Mouse (Mus musculus) WW6 (cell line): ENCODE data around the gene Ap4m1.

Experiments
- DNase-seq: peaks from one replicate; pipeline ENCODE4 v3.0.0-alpha.2; 2013; ENCODE audit warnings: low read depth, low spot score

Gene Ap4m1

DNA sequence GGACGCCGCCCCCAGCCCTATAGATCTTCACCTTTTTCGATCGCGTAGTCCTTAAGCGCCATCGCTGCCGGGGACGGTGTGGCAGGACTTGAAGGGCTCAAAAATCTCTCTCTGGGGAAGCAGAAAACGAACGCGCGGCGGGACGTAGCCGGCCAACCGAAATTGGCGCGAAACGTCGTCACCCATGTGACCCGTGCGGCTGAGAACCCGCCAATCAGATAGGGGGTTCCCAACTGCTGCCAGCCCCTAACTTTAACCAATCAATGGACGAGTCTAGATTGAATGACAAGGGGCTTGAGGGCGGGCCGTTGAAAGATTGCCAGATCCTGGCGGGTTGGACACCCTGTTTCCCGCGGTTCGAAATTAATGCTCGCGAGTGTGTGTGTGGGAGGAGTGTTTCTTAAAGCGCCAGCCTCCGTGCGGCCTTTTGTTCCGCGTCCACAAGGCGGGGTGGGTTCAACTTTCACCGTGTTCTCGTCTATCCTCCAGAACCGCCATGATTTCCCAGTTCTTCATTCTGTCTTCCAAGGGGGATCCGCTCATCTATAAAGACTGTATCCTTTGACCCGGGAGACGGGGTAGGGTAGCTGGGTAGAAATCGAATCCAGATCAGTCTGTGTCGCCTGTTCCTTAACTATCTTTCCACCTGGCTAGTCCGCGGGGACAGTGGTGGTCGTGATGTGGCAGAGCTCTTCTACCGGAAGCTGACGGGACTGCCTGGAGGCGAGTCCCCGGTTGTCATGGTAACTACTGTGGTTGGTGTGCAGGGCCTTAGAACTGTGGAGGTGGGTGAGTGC is at the start of gene Ap4m1, which contains the start of gene Mcm7:
TSS of gene Ap4m1 (plus strand) at position 308 of the 797 bp plus-strand sequence.
TSS of gene Mcm7 (minus strand) at position 728 of the 797 bp plus-strand sequence.
- DNase-seq = peak; percentile 87

DNA sequence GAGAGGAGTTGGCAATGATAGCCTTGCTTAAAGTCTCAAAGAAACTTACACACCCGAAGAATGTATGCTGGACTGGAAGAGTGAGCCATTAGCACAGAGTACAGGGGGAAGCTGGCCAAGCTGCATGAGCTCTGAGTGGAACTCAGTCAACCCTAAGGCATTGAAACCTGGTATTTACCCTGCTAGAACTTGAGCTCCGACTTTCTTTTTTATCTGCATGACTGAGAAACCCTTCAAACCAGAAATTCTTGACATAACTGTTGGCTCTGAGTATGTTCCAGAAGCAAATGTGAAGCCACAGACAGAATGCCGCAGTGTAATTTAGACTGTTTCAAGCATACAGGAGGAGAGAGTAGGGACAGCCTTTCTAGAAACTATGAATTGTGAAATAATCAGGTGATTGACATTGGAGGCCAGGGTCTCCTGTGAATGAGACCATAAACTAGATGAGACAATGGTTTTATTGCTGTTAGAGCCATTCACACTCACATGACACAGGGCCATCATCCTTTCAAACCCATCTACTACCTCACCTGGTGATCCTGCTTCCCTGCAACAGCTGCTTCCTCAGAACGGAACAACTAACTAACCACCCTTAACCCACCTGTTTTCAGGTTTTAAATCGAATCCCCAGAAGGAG is 39.3 kb upstream of the Ap4m1 start:
- no peak for DNase-seq

DNA sequence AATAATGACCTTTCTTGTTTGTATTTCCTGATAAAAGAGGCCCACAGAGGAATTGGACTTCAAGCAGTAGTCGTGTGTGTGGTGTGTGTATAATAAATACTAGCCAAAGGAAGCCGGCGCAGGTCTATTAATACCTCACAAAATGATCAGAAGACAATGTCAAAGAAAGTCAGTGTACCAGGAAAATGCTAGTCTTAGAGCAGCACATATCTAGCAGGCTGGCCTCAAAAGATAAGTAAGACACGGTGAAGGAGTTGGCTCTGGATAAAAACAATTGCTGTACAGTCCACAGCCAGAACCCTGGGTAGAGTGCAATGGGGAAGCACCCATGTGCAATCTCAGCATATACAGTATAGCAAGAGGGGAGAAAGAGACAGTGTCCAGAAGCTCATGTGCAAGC is 34.5 kb upstream of the Ap4m1 start:
- no peak for DNase-seq

DNA sequence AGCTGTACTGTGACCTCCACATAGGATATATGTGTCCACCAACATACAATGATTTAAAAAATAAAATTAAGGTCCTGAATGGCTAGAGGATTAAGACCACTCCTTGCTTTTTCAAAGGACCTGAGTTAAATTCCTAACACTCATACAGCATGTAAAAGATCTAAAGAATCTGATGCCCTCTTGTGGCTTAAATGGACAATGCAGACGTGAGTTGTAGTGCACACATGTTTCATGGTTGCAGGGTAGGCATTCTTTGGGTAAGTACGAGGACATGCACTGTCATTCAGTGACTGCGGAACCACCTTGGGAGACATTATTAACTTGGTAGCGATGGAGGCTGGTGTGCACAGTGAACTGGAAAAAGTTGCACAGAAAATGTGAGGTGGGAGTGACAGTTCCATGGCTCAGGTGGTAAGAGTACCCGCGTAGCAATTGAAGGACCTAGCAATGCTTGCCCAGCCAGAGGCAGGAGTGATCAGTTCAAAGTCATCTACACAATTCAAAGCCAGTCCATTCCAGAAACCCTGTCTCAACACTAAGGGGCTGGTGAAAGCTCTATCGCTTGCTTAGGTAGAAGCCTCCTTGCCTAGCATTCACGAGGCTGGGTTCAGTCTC is 33.8 kb upstream of the Ap4m1 start:
- DNase-seq = no peak

DNA sequence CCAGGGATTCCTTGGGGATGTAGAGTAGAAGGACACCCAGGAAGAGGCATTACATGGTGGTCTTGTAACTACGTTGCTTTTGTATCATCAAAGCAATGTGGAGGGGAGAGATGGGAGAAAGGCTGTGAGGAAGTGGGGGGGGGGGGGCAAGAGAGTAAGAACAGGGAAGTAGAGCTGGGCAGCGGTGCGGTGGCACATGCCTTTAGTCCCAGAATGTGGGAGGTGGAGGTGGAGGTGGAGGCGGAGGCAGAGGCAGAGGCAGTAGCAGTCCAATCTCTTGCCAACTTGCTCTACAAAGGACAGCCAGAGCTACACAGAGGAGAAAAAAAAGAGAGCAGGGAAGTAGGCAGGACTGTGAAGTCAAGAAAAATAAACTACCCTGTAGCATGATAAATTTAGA is 33.2 kb upstream of the Ap4m1 start:
- DNase-seq = no peak

DNA sequence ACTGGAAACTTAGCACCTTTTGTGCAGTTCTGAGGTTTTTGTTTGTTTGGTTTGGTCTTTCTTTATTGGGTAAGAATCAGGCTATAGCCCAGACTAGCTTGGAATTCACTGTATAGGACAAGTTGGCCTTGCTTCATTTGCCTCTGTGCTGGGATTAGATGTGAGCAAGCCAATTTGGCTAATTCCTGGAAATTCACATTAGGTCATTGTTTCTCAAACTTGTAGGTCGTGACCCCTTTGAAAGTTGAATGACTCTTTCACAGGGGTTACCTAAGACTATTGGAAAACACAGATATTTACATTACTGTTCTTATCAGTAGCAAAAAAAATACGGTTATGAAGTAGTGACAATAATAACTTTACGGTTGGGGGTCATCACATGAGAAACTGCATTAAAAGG is 17.4 kb upstream of the Ap4m1 start:
- DNase-seq = no peak

DNA sequence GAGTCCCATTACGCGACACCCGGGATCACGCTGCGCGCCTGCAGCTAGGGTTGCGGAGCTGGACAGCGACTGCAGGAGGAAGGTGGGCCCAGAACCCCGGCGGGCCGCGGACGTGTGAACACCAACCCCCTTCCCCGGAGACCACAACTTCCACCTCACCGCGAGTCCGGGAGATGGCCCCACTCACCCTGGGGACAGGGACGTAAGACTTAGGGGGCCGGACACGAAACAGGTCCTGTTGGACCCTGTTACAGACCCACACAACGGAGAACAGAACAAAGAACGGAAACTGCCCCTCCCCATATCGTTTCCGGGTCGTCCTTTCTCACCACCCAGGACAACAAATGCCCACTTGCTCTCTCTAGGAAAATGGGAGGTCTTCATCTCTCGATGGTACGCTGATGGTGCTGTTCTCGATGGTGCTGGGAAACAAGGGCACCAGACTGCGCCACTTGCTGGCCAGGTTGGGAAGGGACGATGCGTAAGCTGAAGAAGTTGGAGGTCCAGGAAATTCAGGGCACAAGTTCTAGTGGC is 16.3 kb upstream of the Ap4m1 start, which contains the start of gene Zfp113:
TSS of gene Zfp113 (minus strand) at position 302 of the 534 bp plus-strand sequence.
- peak; percentile 85 for DNase-seq

DNA sequence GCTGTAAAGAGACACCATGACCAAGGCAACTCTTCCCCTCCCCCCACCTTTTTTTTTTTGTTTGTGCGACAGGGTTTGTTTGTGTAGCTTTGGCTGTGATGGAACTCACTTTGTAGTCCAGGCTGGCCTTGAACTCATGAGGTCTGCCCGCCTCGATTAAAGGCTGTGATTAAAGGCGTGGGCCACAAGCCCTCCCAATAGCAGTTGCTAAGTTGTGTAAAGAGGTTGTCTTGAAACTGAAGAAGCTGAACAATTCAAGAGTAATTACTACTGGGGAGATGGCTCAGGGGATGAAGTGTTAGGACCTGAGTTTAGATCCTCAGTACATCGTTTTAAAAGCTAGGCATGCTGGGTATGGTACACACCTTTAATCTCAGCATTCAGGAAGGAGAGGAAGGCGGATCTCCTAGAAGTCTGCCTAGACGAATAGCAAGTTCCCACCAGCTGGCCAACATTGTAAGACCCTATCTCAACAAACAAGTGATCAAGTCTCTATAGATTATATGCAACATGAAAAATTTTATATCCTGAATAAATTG is 11.5 kb upstream of the Ap4m1 start:
- no peak for DNase-seq

DNA sequence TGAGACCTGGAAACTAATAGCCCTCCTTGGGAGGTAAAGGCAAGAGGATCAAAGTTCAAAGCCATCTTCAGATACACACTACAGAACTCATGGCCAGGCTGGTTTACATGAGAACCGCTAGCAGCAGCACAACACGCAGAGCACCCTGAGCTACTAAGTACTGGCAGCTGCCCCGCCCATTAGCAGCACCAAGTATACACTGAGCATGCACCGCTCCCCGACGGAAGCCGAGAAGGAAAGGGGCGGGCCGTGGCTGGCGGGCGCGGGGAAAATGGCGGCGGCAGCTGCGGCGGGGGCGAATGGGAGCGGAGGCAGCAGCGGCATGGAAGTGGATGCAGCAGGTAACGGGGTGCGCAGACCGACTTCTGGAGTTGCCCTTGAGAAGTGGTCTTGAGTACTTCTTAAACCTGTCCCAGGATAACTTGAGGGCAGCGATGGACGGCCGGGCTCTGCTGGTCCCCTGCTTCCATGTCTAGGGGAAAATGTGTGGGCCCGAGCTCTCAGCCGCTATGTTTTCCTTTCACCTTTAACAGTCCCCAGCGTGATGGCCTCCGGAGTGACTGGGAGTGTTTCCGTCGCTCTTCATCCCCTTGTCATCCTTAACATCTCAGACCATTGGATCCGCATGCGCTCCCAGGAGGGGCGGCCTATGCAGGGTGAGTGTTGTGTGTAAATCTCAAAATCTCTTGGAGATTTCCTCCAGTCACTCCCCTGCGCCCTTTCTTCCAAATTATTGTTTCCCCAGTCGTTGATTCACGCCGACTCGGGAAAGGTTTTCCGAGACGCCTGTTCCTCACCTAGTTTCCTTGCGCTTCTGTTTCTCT is 10.7 kb upstream of the Ap4m1 start, which contains the start of gene Cops6:
TSS of gene Cops6 (plus strand) at position 230 of the 824 bp plus-strand sequence.
- no peak for DNase-seq

DNA sequence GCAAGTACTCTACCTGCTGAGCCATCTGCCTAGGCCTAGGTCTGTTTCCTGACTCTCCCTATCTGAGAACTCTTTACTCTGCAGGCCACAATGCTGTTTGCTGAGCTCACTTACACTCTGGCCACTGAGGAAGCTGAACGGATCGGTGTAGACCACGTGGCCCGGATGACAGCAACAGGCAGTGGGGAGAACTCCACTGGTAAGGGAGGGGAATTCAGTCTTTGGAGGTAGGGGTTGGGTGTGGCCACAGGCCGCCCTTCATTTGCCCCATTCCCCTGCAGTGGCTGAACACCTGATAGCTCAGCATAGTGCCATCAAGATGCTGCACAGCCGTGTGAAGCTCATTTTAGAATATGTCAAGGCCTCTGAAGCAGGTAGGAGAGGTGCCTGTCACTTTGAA is 8.8 kb upstream of the Ap4m1 start:
- DNase-seq = no peak

DNA sequence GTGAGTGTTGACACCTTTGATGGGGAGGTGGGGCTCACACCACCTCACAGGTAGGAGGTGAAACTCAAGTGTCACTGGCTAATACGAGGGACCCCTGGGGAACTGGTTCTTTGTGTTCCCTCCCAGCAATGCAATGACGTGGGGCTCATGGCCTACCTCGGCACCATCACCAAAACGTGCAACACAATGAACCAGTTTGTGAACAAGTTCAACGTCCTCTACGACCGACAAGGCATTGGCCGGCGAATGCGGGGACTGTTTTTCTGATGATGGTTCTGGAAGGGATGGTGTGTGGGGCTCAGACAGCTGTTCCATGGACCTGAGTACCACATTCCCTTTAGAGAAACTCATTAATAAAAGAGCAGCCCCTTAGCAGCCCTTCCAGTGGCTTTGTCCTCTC is 8.2 kb upstream of the Ap4m1 start:
- no peak for DNase-seq

DNA sequence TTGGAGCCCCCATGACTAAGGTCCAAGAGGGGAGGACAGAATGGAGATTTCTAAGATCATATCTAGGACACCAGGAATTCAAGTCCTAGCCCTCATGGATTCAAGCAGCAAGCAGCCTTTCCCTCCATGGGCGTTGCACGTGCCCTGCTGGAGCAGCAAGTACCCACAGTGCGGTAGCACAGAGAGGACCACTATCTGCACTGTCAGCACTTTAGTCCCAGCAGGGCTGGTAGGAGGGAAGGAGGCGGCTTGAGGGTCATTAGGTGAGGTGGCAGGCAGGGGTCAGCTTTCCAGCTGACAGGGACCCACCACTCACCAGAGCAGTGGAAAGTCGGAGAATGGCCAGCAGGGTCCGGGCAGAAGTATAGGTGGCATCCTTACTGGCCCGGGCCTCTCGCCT is 6.2 kb upstream of the Ap4m1 start:
- DNase-seq = no peak

DNA sequence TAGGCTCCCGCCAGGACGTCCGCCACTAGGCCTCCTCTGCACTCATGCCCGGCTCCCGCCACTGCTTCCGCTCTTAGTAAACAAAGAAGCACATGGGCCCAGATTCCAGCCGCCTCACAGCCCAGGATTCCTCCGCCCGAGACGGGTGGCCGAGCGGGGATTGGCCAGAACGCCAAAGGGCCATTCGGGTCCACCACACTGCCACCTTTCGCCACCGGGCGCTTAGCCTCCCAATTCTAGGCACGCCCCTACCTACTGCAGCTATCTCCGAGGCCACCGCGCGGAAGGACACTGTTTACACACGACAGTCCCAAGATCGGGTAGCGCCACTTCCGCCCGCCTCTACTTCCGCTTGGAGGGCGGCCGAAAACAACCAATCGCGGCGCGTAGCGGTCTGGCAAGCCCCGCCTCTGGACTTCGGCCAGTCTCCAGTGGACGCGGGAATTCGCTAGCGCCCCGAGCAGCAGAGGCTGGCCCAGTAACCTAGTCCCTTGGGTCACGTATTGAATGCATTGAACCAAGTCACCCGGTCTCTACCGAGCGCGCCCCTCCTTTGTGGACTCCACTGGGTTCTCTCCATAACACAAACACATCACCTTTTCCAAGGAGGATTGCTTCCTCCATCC is 753 bp upstream of the Ap4m1 start:
- peak; percentile 84 for DNase-seq

DNA sequence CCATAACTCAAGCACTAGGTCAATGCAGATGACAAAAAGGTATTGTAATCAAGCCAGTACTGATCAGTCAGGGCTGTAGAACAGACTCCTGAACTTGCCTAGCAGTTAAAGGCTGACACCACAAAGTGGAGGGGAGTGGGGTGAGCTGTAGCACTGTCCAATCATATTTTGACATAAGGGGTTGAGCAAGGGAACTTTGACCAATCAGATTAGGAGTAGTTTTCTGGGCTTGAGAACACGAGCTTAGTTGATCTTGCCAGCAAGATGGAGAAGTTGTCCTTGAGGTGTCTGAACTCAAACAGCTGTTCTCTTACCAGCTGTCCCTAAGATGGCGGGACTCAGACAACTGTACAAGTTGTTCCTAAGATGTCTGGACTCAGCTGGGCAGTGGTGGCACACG is 1.4 kb downstream of the Ap4m1 start:
- no peak for DNase-seq

DNA sequence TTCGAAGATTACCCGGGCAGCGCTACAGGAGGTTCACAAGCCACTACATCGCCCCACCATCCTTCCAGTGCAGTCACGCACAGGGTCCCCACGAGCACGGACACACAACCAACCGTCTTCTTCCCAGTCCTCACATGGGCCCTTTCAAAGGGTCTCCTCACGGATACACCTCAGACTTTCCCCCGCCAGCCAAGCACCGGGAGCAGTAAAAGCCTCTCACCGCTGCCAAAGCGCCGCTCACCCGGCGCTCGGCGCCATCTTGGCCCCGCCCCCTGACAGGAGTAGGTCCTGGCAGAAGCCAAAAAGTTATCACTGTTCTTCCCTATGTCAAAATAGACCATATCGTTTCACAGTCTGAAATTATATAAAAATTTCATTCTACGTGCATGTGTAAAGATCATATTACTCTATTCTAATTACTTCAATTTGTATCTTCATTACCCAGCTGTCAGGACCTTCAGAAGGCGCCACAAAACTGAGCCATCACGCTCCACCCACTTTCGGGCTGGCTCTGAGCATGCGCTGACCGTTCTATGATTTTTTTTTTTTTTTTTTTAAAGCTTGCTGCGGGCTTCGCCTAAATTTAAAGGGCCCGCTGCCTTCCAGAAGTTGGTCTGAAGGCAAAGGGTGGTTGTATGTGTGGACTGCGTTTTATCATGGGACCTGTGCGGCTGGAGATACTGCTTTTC is 15.3 kb downstream of the Ap4m1 start, which contains the start of the genes Taf6 and Cnpy4:
TSS of gene Taf6 (minus strand) at position 502 of the 689 bp plus-strand sequence.
TSS of gene Cnpy4 (plus strand) at position 536 of the 689 bp plus-strand sequence.
- no peak for DNase-seq

DNA sequence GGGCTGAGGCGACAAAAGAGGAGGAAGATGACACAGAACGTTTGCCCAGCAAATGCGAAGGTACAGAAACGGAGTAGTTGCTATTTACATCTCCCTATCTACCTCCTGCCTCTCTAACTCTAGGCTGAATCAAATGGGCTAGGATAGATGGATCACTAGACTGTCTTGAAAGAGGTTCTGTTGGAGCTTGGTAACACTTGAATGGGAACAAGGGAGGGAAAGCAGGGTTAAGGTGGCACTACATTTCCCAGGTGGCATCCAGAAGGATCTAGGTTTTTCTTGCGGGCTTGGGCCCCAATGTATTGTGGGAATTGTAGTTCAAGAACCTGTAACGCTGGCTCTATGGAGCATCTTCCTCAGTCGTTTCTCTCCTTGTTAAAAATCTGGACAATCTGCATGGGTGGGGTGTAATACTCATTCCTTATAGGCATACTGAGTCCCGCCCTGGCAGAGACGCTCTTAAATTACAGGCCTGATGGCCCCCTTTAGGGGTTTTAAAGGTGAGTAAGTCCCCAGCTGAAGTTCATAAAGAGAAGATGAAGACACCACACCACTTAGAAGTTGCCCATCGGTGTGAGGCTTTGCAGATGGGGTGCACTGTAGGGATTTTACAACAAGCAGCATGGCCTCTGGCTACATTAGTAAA is 16.0 kb downstream of the Ap4m1 start:
- DNase-seq = no peak

DNA sequence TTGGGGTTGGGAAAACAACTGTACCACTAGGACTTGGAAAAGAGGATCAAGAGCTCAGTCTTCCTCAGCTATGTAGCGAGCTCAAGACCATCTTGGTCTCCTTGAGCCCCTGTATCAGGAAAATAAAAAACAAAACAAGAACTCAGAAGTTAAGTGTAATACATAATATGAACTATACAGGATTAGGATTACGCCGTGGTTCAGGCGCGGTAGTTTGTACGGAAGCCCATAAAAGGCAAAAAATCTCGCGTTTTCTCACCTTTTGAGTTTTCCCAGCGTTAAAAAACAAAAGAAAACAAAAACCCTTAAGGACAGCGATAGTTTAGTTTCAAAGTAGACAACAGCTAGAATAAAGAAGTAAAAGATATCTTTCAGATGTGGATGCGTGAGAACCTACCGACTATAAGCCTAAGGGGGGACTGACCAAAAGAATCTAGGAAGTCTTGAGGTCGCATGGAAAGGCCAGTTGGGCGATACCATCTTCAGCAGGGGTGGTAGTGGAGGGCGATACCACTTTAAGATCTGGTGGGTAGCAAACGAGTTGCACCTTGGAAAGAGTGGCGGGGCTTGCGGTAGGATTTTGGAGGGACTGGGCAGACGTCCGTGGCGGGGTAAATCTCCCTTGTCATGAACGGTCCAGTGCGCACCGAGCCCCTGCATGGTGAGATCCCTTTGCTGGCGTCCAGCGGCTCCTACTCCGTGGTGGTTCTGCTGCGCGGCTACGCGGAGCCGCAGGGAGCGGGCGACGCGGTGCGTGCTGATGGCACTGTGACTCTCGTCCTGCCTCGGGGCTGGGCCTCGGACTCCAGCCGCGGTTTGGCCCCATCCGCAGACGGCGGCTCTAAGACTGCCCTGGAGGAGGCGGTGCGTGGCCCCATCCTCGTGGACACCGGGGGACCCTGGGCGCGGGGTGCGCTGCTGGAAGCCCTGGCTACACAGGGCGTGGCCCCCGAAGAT is 22.2 kb downstream of the Ap4m1 start, which contains the start of gene Mblac1:
TSS of gene Mblac1 (plus strand) at position 544 of the 957 bp plus-strand sequence.
- peak; percentile 80 for DNase-seq

DNA sequence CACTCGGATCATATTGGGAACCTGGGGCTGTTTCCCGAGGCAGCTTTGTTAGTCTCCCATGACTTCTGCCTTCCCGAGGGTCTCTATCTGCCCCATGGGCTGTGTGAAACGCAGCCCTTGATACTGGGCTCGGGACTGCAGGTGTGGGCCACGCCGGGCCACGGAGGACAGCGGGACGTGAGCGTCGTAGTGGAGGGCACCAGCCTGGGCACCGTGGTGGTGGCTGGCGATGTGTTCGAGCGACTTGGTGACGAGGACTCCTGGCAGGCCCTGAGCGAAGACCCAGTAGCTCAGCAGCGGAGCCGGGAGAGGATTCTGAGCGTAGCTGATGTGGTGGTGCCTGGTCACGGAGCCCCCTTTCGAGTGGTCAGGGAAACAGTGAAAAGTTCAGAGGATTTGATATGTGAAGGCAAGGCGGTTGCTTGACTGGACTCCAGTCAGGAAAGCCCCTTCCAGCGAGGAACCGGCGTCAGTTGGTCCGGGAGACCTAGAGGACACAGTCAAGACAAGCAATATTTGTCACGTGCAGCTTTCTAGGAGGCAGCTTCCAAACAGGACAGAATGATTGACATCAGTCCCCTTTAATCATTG is 23.0 kb downstream of the Ap4m1 start:
- DNase-seq = no peak
